Mouse (Mus musculus) myocyte (in vitro differentiated cells): ENCODE results near the gene Ttc30a1.

Source experiments
- CEBPB ChIP-seq: IDR thresholded peaks from 2 replicates; pipeline ENCODE4 v1.6.1; 2011; ENCODE audit warnings: mild to moderate bottlenecking, moderate library complexity; ENCODE audit not compliant: poor library complexity, insufficient read depth, severe bottlenecking
- E2F4 ChIP-seq: IDR thresholded peaks from one replicate; pipeline ENCODE4 v1.6.1; 2011; ENCODE audit warnings: mild to moderate bottlenecking, control low read depth, moderate library complexity; ENCODE audit not compliant: insufficient read depth
- MAX ChIP-seq: IDR thresholded peaks from one replicate; pipeline ENCODE4 v1.6.1; 2011; ENCODE audit warnings: low read depth, mild to moderate bottlenecking, control low read depth
- MYOD1 ChIP-seq, 3 experiments: IDR thresholded peaks; one replicate each; pipeline ENCODE4 v1.6.1; 2011; ENCODE audit warnings: control low read depth in 2 of 3, low read depth in 2 of 3, mild to moderate bottlenecking in 2 of 3, moderate library complexity in 1 of 3; ENCODE audit not compliant: insufficient read length in 2 of 3, control insufficient read depth in 1 of 3
- MYOG ChIP-seq, 3 experiments: IDR thresholded peaks; one replicate each; pipeline ENCODE4 v1.6.1; 2011; ENCODE audit warnings: control low read depth in 2 of 3, low read depth in 2 of 3, mild to moderate bottlenecking in 2 of 3; ENCODE audit not compliant: insufficient read length in 2 of 3, control insufficient read depth in 1 of 3, insufficient read depth in 1 of 3
- POLR2A ChIP-seq: IDR thresholded peaks from one replicate; pipeline ENCODE4 v1.6.1; 2011; ENCODE audit warnings: low read depth, mild to moderate bottlenecking, control low read depth, moderate library complexity; ENCODE audit not compliant: insufficient read length
- USF1 ChIP-seq: IDR thresholded peaks from one replicate; pipeline ENCODE4 v1.6.1; 2011; ENCODE audit warnings: low read depth, mild to moderate bottlenecking, control low read depth, moderate library complexity

DNA sequence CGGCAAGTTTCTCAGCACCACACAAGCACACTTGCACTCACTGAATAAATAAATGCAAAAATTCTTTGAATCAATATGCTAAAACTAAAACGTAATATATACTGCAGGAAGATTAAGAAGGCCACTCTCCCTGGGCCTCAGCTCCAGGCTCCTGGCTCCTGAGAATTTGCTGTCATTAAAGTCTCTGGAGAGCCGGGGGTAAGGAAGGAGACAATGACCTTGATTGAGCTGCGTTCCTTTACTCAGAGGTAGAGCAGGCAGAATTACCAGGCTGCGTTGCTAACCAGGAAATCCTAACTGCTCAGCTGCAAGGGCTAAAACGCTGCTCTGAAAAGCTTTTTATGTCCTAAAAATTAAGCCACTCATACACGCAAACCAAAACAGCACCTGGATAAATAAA, 48.2 kb downstream of the Ttc30a1 start:
- TF ChIP-seq POLR2A (no peak), E2F4 (no peak), MAX (no peak), CEBPB (no peak), MYOG (IDR thresholded peaks at IDR 0.05; ENCODE audit: control insufficient read depth in 1 of 3, insufficient read depth in 1 of 3, insufficient read length in 2 of 3, low read depth in 2 of 3) (no peak), MYOD1 (IDR thresholded peaks at IDR 0.05; ENCODE audit: control insufficient read depth in 1 of 3, insufficient read length in 2 of 3, low read depth in 2 of 3) (no peak), USF1 (no peak)
